8 mouse cellular contexts compared by ENCODE assay signal in the genomic region with DNA sequence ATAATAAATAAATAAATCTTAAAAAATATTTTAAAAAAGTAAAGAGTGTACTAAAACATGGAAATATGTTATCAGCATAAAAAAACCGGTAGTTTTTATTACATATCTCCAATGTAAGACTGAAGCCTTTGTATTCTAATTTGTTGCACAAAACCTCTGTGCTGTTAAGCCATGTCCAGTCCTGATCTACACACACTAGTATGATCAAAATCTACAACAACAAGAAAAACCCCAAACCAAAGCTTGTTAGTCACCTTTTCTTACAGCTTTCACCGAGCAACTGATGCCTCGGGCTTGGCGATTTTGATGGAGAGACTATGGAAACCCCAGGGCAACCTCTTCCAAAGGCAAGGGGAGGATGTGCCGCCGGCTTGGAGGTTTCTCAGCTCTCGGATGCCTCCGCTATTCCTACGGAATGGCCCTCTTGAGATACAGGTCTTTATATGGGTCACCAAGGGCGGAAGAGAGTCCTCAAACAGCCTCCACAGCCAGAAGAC. TPM values are rescaled to one million over a fixed set of nuclear protein-coding genes. Genes with fewer than 3 reads are reported as not detected.
A peak's percentile ranks its signal among the peaks of the same experiment; 100 is the strongest.
DNase-seq lines count a peak whose midpoint lies in the region; ATAC-seq and TF ChIP-seq lines count a peak whose summit lies in the region.

No protein-coding gene starts in this region.

- TF ChIP-seq CTCF in hindbrain, postnatal 0 days (IDR thresholded peaks at IDR 0.05; ENCODE audit: low read depth): 0 out of 2 replicates have a peak, but pooled peaks have one; percentile 0

- H3K4me1 ChIP-seq in kidney, embryonic 14.5 days (ENCODE audit: control insufficient read depth, insufficient read depth, low read length): peaks cover 12% of the 10 kb centered on the region; the same call in 1 of the 2 replicates
- peaks cover 5% of the 10 kb centered on the region for H3K4me1 ChIP-seq in hindbrain, postnatal 0 days (ENCODE audit: insufficient read depth, low read length)
- H3K4me1 ChIP-seq in midbrain, embryonic 14.5 days (ENCODE audit: control insufficient read depth, insufficient read depth, low read length): peaks cover 10% of the 10 kb centered on the region

- H3K4me2 ChIP-seq in kidney, embryonic 14.5 days (replicated peaks; ENCODE audit: low read depth, low read length): peak overlapping the region; percentile 44
- peak overlapping the region; percentile 89 for H3K4me2 ChIP-seq in hindbrain, postnatal 0 days (ENCODE audit: low read depth, low read length)
- peak overlapping the region; percentile 61 for H3K4me2 ChIP-seq in midbrain, embryonic 14.5 days (ENCODE audit: low read length)

- H3K27ac ChIP-seq in kidney, embryonic 14.5 days (ENCODE audit: low read depth, low read length): no peak overlapping the region
- peak overlapping the region; percentile 82 for H3K27ac ChIP-seq in hindbrain, postnatal 0 days
- H3K27ac ChIP-seq in midbrain, embryonic 14.5 days (replicated peaks; ENCODE audit: low read depth, low read length): peak overlapping the region; percentile 83

- H3K36me3 ChIP-seq in kidney, embryonic 14.5 days (ENCODE audit: control insufficient read depth, insufficient read depth, low read length): peaks cover 24% of the 10 kb centered on the region; the same call in 1 of the 2 replicates
- peaks cover 11% of the 10 kb centered on the region; the same call in 1 of the 2 replicates for H3K36me3 ChIP-seq in hindbrain, postnatal 0 days (ENCODE audit: insufficient read depth, low read length)
- peaks cover 21% of the 10 kb centered on the region for H3K36me3 ChIP-seq in midbrain, embryonic 14.5 days (ENCODE audit: control insufficient read depth, insufficient read depth, low read length)

- no peaks in the 10 kb centered on the region for H3K27me3 ChIP-seq in kidney, embryonic 14.5 days (ENCODE audit: control insufficient read depth, insufficient read depth, low read length)
- no peaks in the 10 kb centered on the region for H3K27me3 ChIP-seq in hindbrain, postnatal 0 days (ENCODE audit: insufficient read depth, low read length)
- no peaks in the 10 kb centered on the region for H3K27me3 ChIP-seq in midbrain, embryonic 14.5 days (ENCODE audit: control insufficient read depth, insufficient read depth, low read length)

- WGBS in kidney, embryonic 14.5 days: 1% methylated on average over 10 of the region's 10 CpGs
- WGBS in hindbrain, postnatal 0 days: 1% methylated on average over 10 of the region's 10 CpGs
- 2% methylated on average over 10 of the region's 10 CpGs for WGBS in midbrain, embryonic 14.5 days

- no peaks in the 10 kb centered on the region for H3K9me3 ChIP-seq in kidney, embryonic 14.5 days (ENCODE audit: control insufficient read depth, low read length)
- no peaks in the 10 kb centered on the region for H3K9me3 ChIP-seq in hindbrain, postnatal 0 days (ENCODE audit: low read length)
- no peaks in the 10 kb centered on the region for H3K9me3 ChIP-seq in midbrain, embryonic 14.5 days (ENCODE audit: control insufficient read depth, low read length)

- no peak for DNase-seq in kidney, adult 11 months
- peak; percentile 10 for DNase-seq in brain, embryonic 18.5 days (ENCODE audit: low read depth, low spot score)
- no peak for DNase-seq in hindbrain, postnatal 0 days (ENCODE audit: low spot score)
- DNase-seq in midbrain, embryonic 14.5 days: no peak
- DNase-seq in right cerebral cortex, postnatal 36 days (ENCODE audit: low spot score in 2 of 2): no peak
- no peak for DNase-seq in spleen, postnatal 10 days (ENCODE audit: low spot score in 2 of 2)
- no peak for DNase-seq in gastrocnemius, postnatal 14 days

- 0 out of 2 replicates have a peak, but pooled peaks have one; percentile 14 for ATAC-seq in kidney, embryonic 14.5 days (ENCODE audit: low FRiP score, low TSS enrichment)
- peak; percentile 66 for ATAC-seq in hindbrain, postnatal 0 days
- peak; percentile 16 for ATAC-seq in midbrain, embryonic 14.5 days (ENCODE audit: low FRiP score, low TSS enrichment)

- H3K4me3 ChIP-seq in kidney, embryonic 14.5 days (ENCODE audit: low read length): peak overlapping the region; percentile 85
- H3K4me3 ChIP-seq in hindbrain, postnatal 0 days (ENCODE audit: low read length): peak overlapping the region; percentile 93
- H3K4me3 ChIP-seq in midbrain, embryonic 14.5 days (replicated peaks; ENCODE audit: low read depth, low read length): peak overlapping the region; percentile 92

- H3K9ac ChIP-seq in kidney, embryonic 14.5 days (ENCODE audit: low read depth, low read length): peak overlapping the region; percentile 83
- peak overlapping the region; percentile 89 for H3K9ac ChIP-seq in hindbrain, postnatal 0 days (replicated peaks; ENCODE audit: low read length)
- H3K9ac ChIP-seq in midbrain, embryonic 14.5 days (replicated peaks; ENCODE audit: low read length): peak overlapping the region; percentile 82

- intact Hi-C loops in gastrocnemius, postnatal 14 days (cut with DNase I; ENCODE audit: low total_unique reads): no loop called here

RNA-seq across cellular contexts. Expression of a gene that starts 0.3 kb away (rescaled TPM):
- polyA plus RNA-seq in kidney, embryonic 14.5 days (2014; fragmentation: Nextera tagmentation; extraction: Ambion mirVana): 74.1 and 84.3 TPM in 2 replicates
- 14.6 and 24.2 TPM in 2 replicates for total RNA-seq in hindbrain, postnatal 0 days (2014; rRNA removed)
- 78.8 and 83.6 TPM in 2 replicates for polyA plus RNA-seq in hindbrain, postnatal 0 days (2015; fragmentation: Nextera tagmentation; extraction: Ambion mirVana)
- 39.4 and 48.1 TPM in 2 replicates for polyA plus RNA-seq in midbrain, embryonic 14.5 days (2014; fragmentation: Nextera tagmentation; extraction: Ambion mirVana)
- total RNA-seq in gastrocnemius, postnatal 14 days (2021): 10 to 100 TPM; 80.3 to 86.0 TPM

RNA-seq across cellular contexts. Expression of a gene that starts 0.4 kb away (rescaled TPM):
- 36.9 and 40.8 TPM in 2 replicates for polyA plus RNA-seq in kidney, embryonic 14.5 days (2014; fragmentation: Nextera tagmentation; extraction: Ambion mirVana)
- 17.9 and 18.0 TPM in 2 replicates for total RNA-seq in hindbrain, postnatal 0 days (2014; rRNA removed)
- polyA plus RNA-seq in hindbrain, postnatal 0 days (2015; fragmentation: Nextera tagmentation; extraction: Ambion mirVana): 42.7 and 43.3 TPM in 2 replicates
- 51.9 and 54.7 TPM in 2 replicates for polyA plus RNA-seq in midbrain, embryonic 14.5 days (2014; fragmentation: Nextera tagmentation; extraction: Ambion mirVana)
- total RNA-seq in gastrocnemius, postnatal 14 days (2021): 10 to 100 TPM; 11.4 to 12.2 TPM

RNA-seq across cellular contexts. Expression of a gene that starts 40.0 kb away (rescaled TPM):
- polyA plus RNA-seq in kidney, embryonic 14.5 days (2014; fragmentation: Nextera tagmentation; extraction: Ambion mirVana): 0.16 and 0.18 TPM in 2 replicates
- 0.10 TPM in 1 of 2 replicates, not detected in the other for total RNA-seq in hindbrain, postnatal 0 days (2014; rRNA removed)
- 0.23 and 0.28 TPM in 2 replicates for polyA plus RNA-seq in hindbrain, postnatal 0 days (2015; fragmentation: Nextera tagmentation; extraction: Ambion mirVana)
- 0.13 TPM in 2 replicates for polyA plus RNA-seq in midbrain, embryonic 14.5 days (2014; fragmentation: Nextera tagmentation; extraction: Ambion mirVana)
- not detected for total RNA-seq in gastrocnemius, postnatal 14 days (2021)

Comparison
In these comparisons a context has a peak if more than half of its experiments do, and no peak if none do; other contexts are left out.
1. ATAC-seq: peak in every context shown above with its lines; median percentile 66 in hindbrain, postnatal 0 days; 16 in midbrain, embryonic 14.5 days; 14 in kidney, embryonic 14.5 days.